Mouse (Mus musculus): ENCODE measurements around the gene Pf4. TPM values are rescaled to one million over a fixed set of nuclear protein-coding genes. Genes with fewer than 3 reads are reported as not detected.

Pf4 gene
- 45.2 TPM for polyA plus RNA-seq (2014; fragmentation: Illumina TruSeq; extraction: RNeasy Lipid Tissue Mini Kit (QIAGEN cat#74804); ENCODE audit: low read depth, low replicate concordance)

DNA sequence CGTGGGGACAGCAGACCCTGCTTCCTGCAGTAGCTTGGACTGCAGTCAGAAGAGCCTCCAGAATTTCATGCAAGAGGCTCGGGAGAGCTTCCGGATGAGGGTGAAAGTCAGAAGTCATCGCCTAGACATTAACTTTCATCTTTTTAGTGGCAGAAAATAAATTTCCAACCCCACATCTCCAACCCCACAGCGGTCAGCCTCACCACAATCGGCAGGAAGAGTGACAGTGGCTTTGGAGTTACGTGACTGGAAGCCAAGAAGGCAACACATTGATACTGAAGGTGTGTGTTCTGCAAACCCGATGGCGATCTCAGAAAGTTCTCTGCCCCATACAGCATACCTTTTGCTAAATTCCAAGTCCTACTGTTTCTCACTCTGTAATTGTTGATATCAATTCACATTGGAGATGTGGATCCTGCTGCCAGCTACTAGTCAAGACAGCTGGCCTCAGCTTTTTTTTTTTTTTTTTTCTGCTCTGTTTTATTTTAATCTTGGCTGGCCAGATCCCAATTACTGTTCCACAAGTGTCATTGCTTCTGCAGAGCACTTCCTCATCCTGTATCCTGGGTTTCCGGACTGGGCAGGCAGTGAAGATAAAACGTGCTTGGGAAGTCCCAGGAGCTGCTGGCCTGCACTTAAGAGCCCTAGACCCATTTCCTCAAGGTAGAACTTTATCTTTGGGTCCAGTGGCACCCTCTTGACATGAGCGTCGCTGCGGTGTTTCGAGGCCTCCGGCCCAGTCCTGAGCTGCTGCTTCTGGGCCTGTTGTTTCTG lies at the start of gene Pf4:
Gene Pf4 (plus strand): TSS at position 556 of the 774 bp plus-strand sequence.

DNA sequence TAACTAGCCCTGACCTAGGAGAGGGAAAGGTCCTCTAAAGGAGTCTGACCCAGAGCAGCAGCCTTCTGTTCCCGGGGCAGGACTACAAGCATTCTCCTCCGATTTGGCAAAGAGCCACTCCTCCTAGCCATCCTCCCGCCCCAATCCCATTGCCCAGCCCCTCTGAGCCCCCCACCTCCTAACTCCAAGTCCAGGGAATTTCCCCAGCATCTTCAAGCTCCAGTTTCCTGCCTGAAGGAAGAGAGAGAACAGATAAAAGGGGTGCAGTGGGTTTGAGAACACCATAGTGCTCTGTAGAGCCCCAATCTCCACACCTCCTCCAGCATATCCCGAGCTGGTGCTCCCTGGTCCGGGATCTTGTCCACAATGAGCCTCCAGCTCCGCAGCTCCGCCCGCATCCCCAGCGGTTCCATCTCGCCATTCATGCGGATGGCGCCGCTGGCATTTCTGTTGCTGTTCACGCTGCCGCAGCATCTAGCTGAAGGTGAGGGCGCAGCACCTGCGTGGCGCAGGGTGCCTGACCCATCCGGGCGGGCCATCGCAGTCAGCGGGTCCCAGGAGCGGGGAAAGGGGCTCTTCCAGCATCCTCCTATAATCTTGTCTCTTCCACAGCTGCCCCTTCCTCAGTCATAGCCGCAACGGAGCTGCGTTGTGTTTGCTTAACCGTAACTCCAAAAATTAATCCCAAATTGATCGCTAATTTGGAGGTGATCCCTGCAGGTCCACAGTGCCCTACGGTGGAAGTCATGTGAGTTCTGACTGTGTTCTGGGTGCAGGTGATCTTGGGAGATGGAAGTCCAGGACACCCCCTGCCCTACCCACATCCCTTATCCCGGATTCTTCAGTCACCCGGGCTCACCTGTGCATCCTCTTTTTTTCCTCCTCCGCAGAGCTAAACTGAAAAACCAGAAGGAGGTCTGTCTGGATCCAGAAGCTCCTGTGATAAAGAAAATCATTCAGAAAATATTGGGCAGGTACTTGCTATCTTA lies 12.9 kb upstream of the Pf4 start, which contains the start of gene Cxcl5:
Gene Cxcl5 (plus strand): TSS at position 284 of the 989 bp plus-strand sequence.

DNA sequence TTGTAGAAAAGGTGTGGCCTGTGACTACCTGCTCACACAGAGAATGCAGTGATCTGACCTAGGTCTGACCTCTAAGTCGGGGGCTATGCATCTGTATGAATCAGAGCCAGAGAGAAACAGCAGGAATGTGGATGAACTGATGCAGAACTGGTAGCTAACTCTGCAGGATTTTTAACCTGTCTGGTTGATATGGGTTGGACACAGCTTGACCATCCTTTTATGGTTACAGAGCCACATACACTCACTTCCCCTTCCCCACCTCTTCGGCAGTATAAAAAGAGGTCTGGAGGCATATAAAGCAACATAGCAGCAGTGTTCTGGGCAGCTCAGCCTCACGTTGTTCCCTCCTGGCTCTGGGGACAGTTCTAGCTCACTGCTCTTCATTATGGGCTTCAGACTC lies 4.0 kb upstream of the Pf4 start, which contains the start of gene Ppbp:
Gene Ppbp (plus strand): TSS at position 301 of the 400 bp plus-strand sequence.

DNA sequence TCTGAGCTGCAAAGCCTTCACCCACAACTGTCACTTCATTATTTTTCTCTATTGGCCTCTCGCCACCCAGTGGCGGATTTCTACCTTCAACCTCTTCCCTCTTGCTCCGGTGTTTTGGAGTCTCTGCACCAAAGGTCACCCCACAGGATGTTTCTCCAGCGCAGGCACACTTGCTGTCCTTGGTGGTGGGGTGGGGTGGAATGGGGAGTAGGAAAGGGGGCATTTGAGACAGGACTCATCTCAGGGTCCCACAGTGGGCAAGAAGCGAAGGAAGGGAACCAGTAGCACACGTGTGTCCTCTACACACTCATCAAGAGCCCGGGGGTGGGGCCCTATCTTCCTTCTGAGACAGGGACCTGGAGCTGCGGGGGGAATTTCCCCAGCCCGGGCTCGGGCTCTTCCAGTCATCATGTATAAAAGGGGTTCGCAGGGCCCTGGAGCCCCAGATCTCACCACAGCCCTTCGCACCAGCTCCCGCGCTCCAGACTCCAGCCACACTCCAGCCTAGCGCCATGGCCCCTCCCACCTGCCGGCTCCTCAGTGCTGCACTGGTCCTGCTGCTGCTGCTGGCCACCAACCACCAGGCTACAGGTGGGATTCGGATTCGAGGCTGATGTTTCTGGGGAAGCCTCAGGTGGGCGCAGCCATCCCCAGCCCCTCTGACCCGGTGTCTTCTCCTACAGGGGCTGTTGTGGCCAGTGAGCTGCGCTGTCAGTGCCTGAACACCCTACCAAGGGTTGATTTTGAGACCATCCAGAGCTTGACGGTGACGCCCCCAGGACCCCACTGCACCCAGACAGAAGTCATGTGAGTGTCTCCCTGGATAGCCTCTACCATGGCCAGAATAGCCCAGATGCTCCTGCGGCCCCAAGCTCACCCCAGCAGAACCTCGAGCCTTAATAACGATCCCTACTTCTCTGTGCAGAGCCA lies 13.7 kb downstream of the Pf4 start, which contains the start of gene Cxcl3:
Gene Cxcl3 (plus strand): TSS at position 445 of the 930 bp plus-strand sequence.

DNA sequence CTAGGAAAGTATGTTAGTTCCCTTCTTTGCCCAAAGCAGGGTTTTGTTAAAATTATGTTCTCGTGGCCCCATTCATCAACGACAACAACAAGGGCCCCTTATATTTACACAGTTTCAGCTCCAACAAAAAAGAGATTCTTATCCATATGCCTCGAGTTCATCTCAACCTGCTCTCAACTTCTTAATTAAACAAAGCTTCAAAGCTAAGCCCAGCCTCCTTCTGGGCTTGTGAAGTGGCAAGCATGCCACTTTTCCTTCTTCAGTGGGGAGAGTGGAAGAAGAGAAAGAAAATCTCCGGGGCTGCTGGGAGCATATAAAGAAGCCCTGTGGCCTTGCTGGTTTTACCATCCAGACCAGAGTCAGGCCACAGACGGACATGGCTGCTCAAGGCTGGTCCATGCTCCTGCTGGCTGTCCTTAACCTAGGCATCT lies 22.0 kb downstream of the Pf4 start, which contains the start of gene Cxcl15:
Gene Cxcl15 (plus strand): TSS at position 340 of the 431 bp plus-strand sequence.

Other genes with a start within 250 kb of the Pf4 start
- not detected for gene 5830473C10Rik, start 211.3 kb upstream of the Pf4 start, polyA plus RNA-seq (2014; fragmentation: Illumina TruSeq; extraction: RNeasy Lipid Tissue Mini Kit (QIAGEN cat#74804); ENCODE audit: low read depth, low replicate concordance)
- not detected for gene Rassf6, start 131.8 kb upstream of the Pf4 start, polyA plus RNA-seq (2014; fragmentation: Illumina TruSeq; extraction: RNeasy Lipid Tissue Mini Kit (QIAGEN cat#74804); ENCODE audit: low read depth, low replicate concordance)
- 0.76 TPM for gene Cxcl5, start 13.1 kb upstream of the Pf4 start, polyA plus RNA-seq (2014; fragmentation: Illumina TruSeq; extraction: RNeasy Lipid Tissue Mini Kit (QIAGEN cat#74804); ENCODE audit: low read depth, low replicate concordance)
- gene Ppbp, start 3.9 kb upstream of the Pf4 start, polyA plus RNA-seq (2014; fragmentation: Illumina TruSeq; extraction: RNeasy Lipid Tissue Mini Kit (QIAGEN cat#74804); ENCODE audit: low read depth, low replicate concordance): 1.6 TPM
- not detected for gene Cxcl3, start 13.7 kb downstream of the Pf4 start, polyA plus RNA-seq (2014; fragmentation: Illumina TruSeq; extraction: RNeasy Lipid Tissue Mini Kit (QIAGEN cat#74804); ENCODE audit: low read depth, low replicate concordance)
- not detected for gene Cxcl15, start 22.1 kb downstream of the Pf4 start, polyA plus RNA-seq (2014; fragmentation: Illumina TruSeq; extraction: RNeasy Lipid Tissue Mini Kit (QIAGEN cat#74804); ENCODE audit: low read depth, low replicate concordance)
- gene Cxcl1, start 118.8 kb downstream of the Pf4 start, polyA plus RNA-seq (2014; fragmentation: Illumina TruSeq; extraction: RNeasy Lipid Tissue Mini Kit (QIAGEN cat#74804); ENCODE audit: low read depth, low replicate concordance): 2.8 TPM
- 1.3 TPM for gene Cxcl2, start 131.4 kb downstream of the Pf4 start, polyA plus RNA-seq (2014; fragmentation: Illumina TruSeq; extraction: RNeasy Lipid Tissue Mini Kit (QIAGEN cat#74804); ENCODE audit: low read depth, low replicate concordance)
- gene Mthfd2l, start 158.7 kb downstream of the Pf4 start, polyA plus RNA-seq (2014; fragmentation: Illumina TruSeq; extraction: RNeasy Lipid Tissue Mini Kit (QIAGEN cat#74804); ENCODE audit: low read depth, low replicate concordance): 11.4 TPM